Mouse (Mus musculus) hindbrain, embryonic 11.5 days (tissue): ENCODE measurements around the gene Narf. TPM values are rescaled to one million over a fixed set of nuclear protein-coding genes. Genes with fewer than 3 reads are reported as not detected.

Experiments used
- ATAC-seq: fragments of 200-750 bp; cut with Nextera tagmentation; 2 replicates; pipeline ENCODE4 v1.8.0; 2017; ENCODE audit warnings: mild to moderate bottlenecking, moderate TSS enrichment, moderate library complexity; ENCODE audit not compliant: low FRiP score
- DNase-seq: peaks from one replicate; pipeline ENCODE4 v3.0.0-alpha.2; 2015; ENCODE audit warnings: low spot score
- H3K27ac ChIP-seq: fragments of 300-500 bp; sonication (generic); 2 replicates; pipeline ENCODE4 v1.5.1; 2014; ENCODE audit warnings: mild to moderate bottlenecking, low read depth, low read length
- H3K27me3 ChIP-seq: fragments of 300-500 bp; sonication (generic); 2 replicates; pipeline ENCODE4 v1.6.1; 2014; ENCODE audit warnings: mild to moderate bottlenecking, low read length, moderate library complexity, mixed read lengths; ENCODE audit not compliant: control insufficient read depth, insufficient read depth
- H3K36me3 ChIP-seq: fragments of 300-500 bp; sonication (generic); 2 replicates; pipeline ENCODE4 v1.6.1; 2014; ENCODE audit warnings: mild to moderate bottlenecking, low read length, moderate library complexity, mixed read lengths; ENCODE audit not compliant: control insufficient read depth, insufficient read depth
- H3K4me1 ChIP-seq: fragments of 300-500 bp; sonication (generic); replicated peaks from 2 replicates; pipeline ENCODE4 v1.6.1; 2014; ENCODE audit warnings: low read length, mixed read lengths; ENCODE audit not compliant: control insufficient read depth, insufficient read depth
- H3K4me2 ChIP-seq: fragments of 300-500 bp; sonication (generic); replicated peaks from 2 replicates; pipeline ENCODE4 v1.6.1; 2014; ENCODE audit warnings: mild to moderate bottlenecking, low read depth, low read length
- H3K4me3 ChIP-seq: fragments of 300-500 bp; sonication (generic); 2 replicates; pipeline ENCODE4 v1.5.1; 2014; ENCODE audit warnings: low read depth, low read length
- H3K9ac ChIP-seq: fragments of 300-500 bp; sonication (generic); 2 replicates; pipeline ENCODE4 v1.6.1; 2014; ENCODE audit warnings: low read depth, low read length
- H3K9me3 ChIP-seq: fragments of 300-500 bp; sonication (generic); 2 replicates; pipeline ENCODE4 v1.6.1; 2016; ENCODE audit warnings: low read length; ENCODE audit not compliant: control insufficient read depth
- WGBS: fragments of 180-500 bp; shearing (Covaris S2); extraction: QIAGEN DNeasy Blood & Tissue Kit; methylation state at CpG from one replicate; pipeline ENCODE4 v1.1.7; 2014; 5-methylcytosine and 5-hydroxymethylcytosine counted together
- polyA plus RNA-seq: library from polyadenylated mRNA; unstranded; fragments of >200 nt; fragmentation: Nextera tagmentation; extraction: Ambion mirVana; gene quantifications from 2 replicates; pipeline ENCODE4 v1.2.1, GENCODE M21; 2014

Gene Narf
- 75.4 and 79.1 TPM in 2 replicates for polyA plus RNA-seq

DNA sequence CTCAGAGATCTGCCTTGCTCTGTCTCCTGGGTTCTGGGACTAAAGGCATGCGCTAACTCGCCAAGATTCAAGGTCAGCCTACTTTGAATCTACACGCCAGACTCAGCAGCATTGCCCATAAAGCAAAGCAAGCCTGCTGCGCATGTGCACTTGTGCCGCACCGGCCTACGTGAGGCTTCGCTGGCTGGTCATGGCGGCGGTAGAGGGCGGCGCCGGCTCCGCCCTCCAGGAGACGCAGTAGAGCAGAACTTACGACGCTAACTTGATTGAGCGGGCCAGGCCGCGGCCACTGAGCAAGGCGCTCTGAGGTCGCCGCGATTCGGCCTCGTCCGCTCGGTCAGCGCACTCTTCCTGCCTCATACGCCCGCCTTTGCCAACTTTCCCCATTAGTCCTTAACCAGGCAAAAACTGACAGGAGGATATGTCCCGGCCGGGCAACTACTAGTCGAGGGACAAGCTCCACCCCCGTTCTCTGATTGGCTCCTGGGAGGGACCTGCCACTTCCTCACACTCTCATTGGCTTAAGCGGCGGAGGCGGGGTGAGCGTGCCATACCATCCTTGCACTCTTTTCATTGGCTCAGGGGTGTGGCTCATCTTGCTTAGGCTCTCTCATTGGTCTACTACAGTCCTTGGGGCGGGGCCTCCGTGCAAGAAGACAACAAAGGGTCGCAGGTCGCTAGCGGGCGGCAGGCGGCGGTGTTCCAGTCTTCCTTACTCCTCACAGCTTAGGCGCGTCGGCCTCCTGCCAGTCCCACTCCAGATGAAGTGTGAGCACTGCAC is at the start of gene Narf:
Gene Narf (plus strand): TSS at position 690 of the 781 bp plus-strand sequence.
- under 1% methylated on average over 50 of the region's 50 CpGs for WGBS
- Histone ChIP-seq H3K4me1 (0 out of 2 replicates have a peak, but pooled peaks cover 2% of the 10 kb centered on the region), H3K9me3 (no peaks in the 10 kb centered on the region), H3K27me3 (no peaks in the 10 kb centered on the region), H3K27ac (peak within 1 kb of the TSS; percentile 98), H3K4me3 (peak within 1 kb of the TSS; percentile 60), H3K4me2 (peak within 1 kb of the TSS; percentile 61), H3K9ac (peak within 1 kb of the TSS; percentile 86), H3K36me3 (no peaks in the 10 kb centered on the region)
- DNase-seq (peak; percentile 98), ATAC-seq (peak; percentile 100)

GRCm38 (mm10) chr11:121189681-121190080 is 47.4 kb upstream of the Narf start:
- WGBS: 88% methylated on average over 3 of the region's 3 CpGs
- ATAC-seq: no peak
- Histone ChIP-seq H3K9me3 (no peaks in the 10 kb centered on the region), H3K9ac (no peak overlapping the region), H3K4me2 (no peak overlapping the region), H3K27ac (no peak overlapping the region), H3K4me3 (no peak overlapping the region), H3K27me3 (no peaks in the 10 kb centered on the region), H3K4me1 (no peaks in the 10 kb centered on the region), H3K36me3 (no peaks in the 10 kb centered on the region)
- no peak for DNase-seq

DNA sequence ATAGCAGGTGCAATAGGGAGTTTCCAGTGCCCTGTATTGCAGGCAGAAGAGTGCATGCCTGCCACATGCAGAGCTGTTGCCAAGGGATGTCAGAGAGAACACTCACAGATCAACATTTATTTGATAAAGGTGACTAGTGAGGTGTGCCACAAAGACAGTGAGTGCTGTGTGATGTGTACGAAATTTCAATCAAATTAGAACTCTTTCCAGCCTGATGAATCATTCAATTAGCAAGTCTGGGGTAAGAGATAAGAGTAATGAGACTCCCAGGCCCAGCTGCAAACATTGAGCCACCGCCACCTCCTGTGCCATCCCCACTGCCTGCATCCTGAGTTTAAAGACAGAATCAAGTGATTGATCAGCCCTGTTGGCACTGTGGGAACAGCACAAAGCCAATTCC is 44.3 kb upstream of the Narf start:
- Histone ChIP-seq H3K27ac (no peak overlapping the region), H3K4me1 (no peaks in the 10 kb centered on the region), H3K4me3 (no peak overlapping the region), H3K4me2 (no peak overlapping the region), H3K9me3 (no peaks in the 10 kb centered on the region), H3K27me3 (no peaks in the 10 kb centered on the region), H3K9ac (no peak overlapping the region), H3K36me3 (no peaks in the 10 kb centered on the region)
- DNase-seq (no peak), ATAC-seq (no peak)
- WGBS: 68% methylated on average over 2 of the region's 2 CpGs

DNA sequence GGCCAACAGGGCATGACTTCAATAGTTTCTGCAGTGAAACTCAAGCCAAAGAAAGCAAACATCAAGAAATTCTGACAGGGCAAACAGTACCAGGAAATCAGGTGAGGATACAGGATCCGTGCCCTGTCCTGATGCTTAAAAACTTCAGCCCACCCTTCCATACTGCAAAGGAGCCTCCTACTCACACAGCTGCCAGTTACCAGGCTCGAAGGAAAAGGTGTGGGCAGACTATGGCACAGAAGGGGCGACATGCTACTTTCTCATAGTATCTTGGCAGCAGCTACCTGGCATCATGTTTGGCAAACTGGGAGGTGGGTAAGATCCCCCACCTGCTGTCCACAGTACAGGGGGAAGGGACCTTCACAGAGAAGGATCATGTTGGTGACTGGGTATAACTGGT is 43.6 kb upstream of the Narf start:
- no peak overlapping the region for H3K27ac ChIP-seq
- no peak overlapping the region for H3K4me2 ChIP-seq
- ATAC-seq (no peak), DNase-seq (no peak)
- H3K36me3 ChIP-seq: no peaks in the 10 kb centered on the region
- H3K9ac ChIP-seq: no peak overlapping the region
- 82% methylated on average over 3 of the region's 3 CpGs for WGBS
- no peaks in the 10 kb centered on the region for H3K27me3 ChIP-seq
- H3K9me3 ChIP-seq: no peaks in the 10 kb centered on the region
- H3K4me3 ChIP-seq: no peak overlapping the region
- no peaks in the 10 kb centered on the region for H3K4me1 ChIP-seq

DNA sequence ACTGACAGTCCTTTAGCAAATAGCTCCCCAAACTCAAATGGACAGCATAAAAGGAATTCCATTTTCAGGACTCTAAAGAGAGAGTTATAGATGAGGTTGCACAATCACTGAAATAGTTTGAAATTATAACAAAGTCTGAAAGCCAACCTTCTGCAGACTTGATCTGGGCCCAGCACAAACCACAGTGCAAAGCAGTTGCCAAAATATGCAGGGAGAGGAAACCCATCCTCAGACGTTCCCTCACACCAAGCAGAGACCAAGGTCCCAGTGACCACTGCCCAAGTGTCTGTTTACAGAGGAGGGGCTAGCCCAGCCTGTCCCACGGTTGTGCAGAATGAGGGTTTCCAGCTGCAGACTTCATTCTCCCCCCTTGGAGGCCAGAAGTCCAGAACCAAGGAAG is 38.4 kb upstream of the Narf start:
- no peaks in the 10 kb centered on the region for H3K27me3 ChIP-seq
- no peaks in the 10 kb centered on the region for H3K36me3 ChIP-seq
- H3K9me3 ChIP-seq: no peaks in the 10 kb centered on the region
- no peak overlapping the region for H3K4me2 ChIP-seq
- DNase-seq: no peak
- no peak overlapping the region for H3K9ac ChIP-seq
- peaks cover 1% of the 10 kb centered on the region; the same call in 1 of the 2 replicates for H3K4me1 ChIP-seq
- WGBS: 56% methylated on average over 2 of the region's 2 CpGs
- H3K27ac ChIP-seq: no peak overlapping the region
- no peak for ATAC-seq
- no peak overlapping the region for H3K4me3 ChIP-seq

- no peak for DNase-seq
- H3K9me3 ChIP-seq: no peaks in the 10 kb centered on the region
- 84% methylated on average over 4 of the region's 4 CpGs for WGBS
- peaks cover 5% of the 10 kb centered on the region; the same call in 1 of the 2 replicates for H3K4me1 ChIP-seq
- H3K4me3 ChIP-seq: no peak overlapping the region
- H3K4me2 ChIP-seq: no peak overlapping the region
- no peak for ATAC-seq
- no peaks in the 10 kb centered on the region for H3K36me3 ChIP-seq
- no peak overlapping the region for H3K27ac ChIP-seq
- no peak overlapping the region for H3K9ac ChIP-seq
- H3K27me3 ChIP-seq: no peaks in the 10 kb centered on the region
Observed at GRCm38 (mm10) chr11:121199851-121200250, 37.2 kb upstream of the Narf start.

GRCm38 (mm10) chr11:121200781-121201180 is 36.3 kb upstream of the Narf start:
- 87% methylated on average over 6 of the region's 6 CpGs for WGBS
- Histone ChIP-seq H3K4me3 (no peak overlapping the region), H3K4me2 (no peak overlapping the region), H3K27ac (no peak overlapping the region), H3K36me3 (no peaks in the 10 kb centered on the region), H3K9ac (no peak overlapping the region), H3K4me1 (peaks cover 5% of the 10 kb centered on the region; the same call in 1 of the 2 replicates), H3K27me3 (no peaks in the 10 kb centered on the region), H3K9me3 (no peaks in the 10 kb centered on the region)
- ATAC-seq (no peak), DNase-seq (no peak)

DNA sequence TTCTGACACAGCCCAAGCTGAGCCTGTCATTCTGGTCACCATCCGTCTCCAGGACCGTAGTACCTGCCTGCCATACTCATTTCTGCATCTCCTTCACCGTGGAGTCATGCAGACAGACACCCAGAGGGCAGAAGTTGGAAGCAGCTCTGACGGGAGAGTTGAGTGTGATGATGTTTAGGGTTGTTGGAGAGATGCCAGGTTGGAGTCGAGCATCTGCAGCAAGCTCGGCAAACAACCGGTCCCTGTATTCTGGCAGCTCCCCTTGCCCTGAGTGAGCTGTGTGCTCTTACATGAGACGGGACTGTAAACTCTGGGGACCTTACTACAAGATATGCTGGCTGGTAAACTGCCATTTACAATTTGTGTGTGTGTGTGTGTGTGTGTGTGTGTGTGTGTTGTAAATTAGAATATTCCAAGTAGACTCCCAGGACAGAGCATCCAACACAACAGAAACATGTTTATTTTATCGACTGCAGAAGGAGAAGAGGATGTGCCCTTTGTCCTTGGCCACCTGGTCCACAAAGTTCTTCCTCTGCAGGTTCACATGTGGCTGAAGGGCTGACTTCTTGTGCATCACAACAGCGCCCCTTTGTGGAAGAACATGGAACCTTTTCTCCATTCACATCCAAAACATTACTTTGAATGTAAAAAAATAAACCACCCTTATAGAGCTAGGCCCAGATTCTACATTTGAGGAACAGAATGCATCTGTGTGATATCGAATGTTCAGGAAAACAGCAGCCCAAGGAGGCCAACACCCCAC is 35.4 kb upstream of the Narf start:
- H3K4me2 ChIP-seq: no peak overlapping the region
- no peaks in the 10 kb centered on the region for H3K36me3 ChIP-seq
- ATAC-seq (no peak), DNase-seq (peak; percentile 53)
- H3K4me3 ChIP-seq: no peak overlapping the region
- H3K27me3 ChIP-seq: no peaks in the 10 kb centered on the region
- H3K4me1 ChIP-seq: peaks cover 5% of the 10 kb centered on the region; the same call in 1 of the 2 replicates
- 72% methylated on average over 11 of the region's 11 CpGs for WGBS
- H3K9ac ChIP-seq: no peak overlapping the region
- no peak overlapping the region for H3K27ac ChIP-seq
- H3K9me3 ChIP-seq: no peaks in the 10 kb centered on the region
